Mouse (Mus musculus) G1E-ER4 (cell line): ENCODE measurements around the gene Slbp. TPM values are rescaled to one million over a fixed set of nuclear protein-coding genes. Genes with fewer than 3 reads are reported as not detected.

Experiments
- GATA1 ChIP-seq: IDR thresholded peaks from one replicate; pipeline ENCODE4 v1.8.0; 2012; ENCODE audit warnings: low read length, inconsistent platforms
- polyA plus RNA-seq: library from polyadenylated mRNA; stranded (reverse); fragments of >175 nt; gene quantifications from 2 replicates; pipeline ENCODE4 v1.2.3, GENCODE M21; 2012

Slbp gene
- polyA plus RNA-seq, 1 experiment, result 221 TPM

DNA sequence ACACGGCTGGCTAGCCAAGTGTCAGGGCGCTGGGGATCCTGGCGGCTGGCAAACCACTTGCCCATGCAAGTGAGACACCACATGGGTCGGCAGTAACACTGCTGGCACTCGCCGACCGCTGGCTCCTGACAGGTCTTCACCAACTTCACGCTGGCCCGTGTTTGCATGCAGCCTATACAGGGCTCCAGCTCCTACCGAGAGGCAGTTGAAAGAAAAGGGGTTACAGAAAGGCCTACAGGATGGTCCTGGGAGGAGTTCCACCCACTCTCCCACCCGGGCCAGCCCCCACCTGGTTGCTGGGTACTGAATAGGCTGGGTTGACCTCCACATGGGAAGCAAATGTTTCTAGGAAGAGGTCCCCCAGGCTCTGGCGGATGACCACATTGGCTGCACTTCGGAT is 2.0 kb upstream of the Slbp start:
- no peak for TF ChIP-seq GATA1

GRCm38 (mm10) chr5:33652783-33653173 is 404 bp upstream of the Slbp start:
- no peak for TF ChIP-seq GATA1

- no peak for TF ChIP-seq GATA1
Observed at GRCm38 (mm10) chr5:33651541-33651920, 843 bp downstream of the Slbp start.

DNA sequence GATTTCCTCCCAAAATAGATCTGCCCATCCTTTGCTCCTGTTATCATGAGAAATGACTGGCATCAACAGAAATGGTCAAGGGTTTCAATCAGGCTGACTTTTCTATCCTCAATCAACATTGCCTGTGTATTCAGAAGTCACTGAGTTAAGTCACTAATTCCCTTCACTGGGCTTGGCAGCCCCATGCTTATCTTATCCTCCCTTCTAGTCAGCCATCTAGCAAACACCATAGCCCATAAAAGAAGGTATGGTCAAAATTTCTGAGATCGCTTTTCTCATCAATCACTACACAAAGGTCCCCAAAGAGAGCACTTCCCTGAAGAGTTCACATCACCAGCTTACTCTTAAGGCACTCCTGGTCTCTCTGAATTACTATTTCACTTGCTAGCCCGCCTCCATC is 1.4 kb downstream of the Slbp start:
- no peak for TF ChIP-seq GATA1

- TF ChIP-seq GATA1, result no peak
Observed at GRCm38 (mm10) chr5:33640652-33641051, 11.7 kb downstream of the Slbp start.

- TF ChIP-seq GATA1, result no peak
Observed at GRCm38 (mm10) chr5:33638826-33639225, 13.5 kb downstream of the Slbp start.

GRCm38 (mm10) chr5:33637606-33638350 is 14.6 kb downstream of the Slbp start:
- TF ChIP-seq GATA1, result no peak

DNA sequence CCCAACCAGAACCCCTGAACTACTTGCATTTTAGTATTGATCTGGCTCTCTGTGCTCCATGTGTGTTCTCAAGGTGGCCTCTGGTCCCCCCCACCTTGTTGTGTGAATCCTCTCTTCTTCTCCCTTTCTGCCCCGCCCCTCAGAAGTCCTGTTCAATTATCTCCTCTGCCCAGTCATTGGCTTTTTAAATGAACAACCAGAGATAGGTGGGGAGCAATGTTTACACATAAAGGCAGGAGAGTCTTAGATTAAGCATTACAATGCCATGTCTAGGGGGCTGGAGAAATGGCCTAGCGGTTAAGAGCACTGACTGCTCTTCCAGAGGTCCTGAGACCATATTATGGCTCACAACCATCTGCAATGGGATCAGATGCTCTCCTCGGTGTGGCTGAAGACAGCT is 17.0 kb downstream of the Slbp start:
- TF ChIP-seq GATA1, result no peak

GRCm38 (mm10) chr5:33632526-33632925 is 19.8 kb downstream of the Slbp start:
- TF ChIP-seq GATA1, result no peak

DNA sequence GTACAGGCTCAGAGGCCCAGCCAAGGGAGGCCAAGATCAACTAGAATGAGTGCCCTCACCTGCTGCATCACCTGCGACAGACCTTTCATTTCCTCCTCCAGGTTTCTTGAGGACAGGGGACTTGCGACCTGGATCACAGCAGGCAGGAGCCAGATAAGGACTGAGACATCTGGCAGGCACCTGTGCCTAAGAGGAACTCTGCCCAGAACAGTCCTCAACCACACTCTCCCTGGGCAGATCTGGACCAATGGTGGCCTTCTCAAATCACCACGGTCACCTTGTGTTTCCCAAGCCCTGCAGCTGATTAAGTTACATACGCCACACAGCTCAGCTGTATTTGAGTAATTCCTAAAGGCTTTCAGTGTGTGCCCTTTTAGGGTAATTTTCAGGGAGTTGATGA is 21.8 kb downstream of the Slbp start:
- TF ChIP-seq GATA1, result no peak

DNA sequence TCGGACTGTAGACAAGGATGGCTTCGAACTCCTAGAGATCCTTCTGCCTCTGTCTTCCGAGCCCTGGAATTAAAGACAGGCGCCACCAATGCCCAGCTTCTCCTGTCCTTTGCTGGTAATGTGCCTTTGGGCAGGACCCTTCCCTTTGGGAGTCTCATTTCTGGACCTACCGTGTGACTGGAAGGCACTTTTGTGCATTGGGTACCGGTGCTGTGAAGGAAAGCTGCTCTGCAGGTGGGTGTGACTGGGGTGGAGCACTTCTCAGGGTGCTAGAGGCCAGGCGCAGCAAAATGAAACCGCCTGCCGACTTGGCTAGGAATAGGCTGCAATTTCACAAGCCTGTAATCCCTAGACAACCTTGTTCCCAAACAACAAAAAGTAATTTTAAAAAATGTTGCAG is 22.3 kb downstream of the Slbp start:
- TF ChIP-seq GATA1, result no peak

- TF ChIP-seq GATA1, result no peak
Observed at GRCm38 (mm10) chr5:33629301-33629987, 22.9 kb downstream of the Slbp start, which contains the start of the genes Fam53a and Gm9903. TSS of gene Fam53a (minus strand) at chr5:33629635. TSS of gene Gm9903 (plus strand) at chr5:33629925.

GRCm38 (mm10) chr5:33628820-33629300 is 23.5 kb downstream of the Slbp start:
- no peak for TF ChIP-seq GATA1

- TF ChIP-seq GATA1, result no peak
Observed at GRCm38 (mm10) chr5:33627968-33628367, 24.4 kb downstream of the Slbp start.

DNA sequence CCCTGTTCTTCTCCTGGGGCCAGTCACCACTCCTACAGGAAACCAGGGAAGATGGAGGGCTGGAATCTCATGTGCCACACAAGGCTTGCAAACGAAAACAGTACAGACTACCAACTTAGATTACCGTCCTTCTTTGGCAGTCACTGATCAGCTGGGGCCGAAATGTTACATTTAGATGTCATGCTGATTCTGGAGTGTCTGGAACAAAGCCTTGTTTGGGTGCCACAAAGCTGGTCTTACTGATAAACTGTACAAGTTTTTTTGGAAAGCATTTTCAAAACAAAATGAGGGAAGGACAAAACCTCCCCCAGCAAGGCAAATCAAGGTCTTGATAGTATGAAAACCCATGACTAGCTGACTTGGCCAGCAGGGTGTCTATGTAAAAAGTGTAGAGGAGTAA is 28.6 kb downstream of the Slbp start:
- no peak for TF ChIP-seq GATA1

- TF ChIP-seq GATA1, result no peak
Observed at GRCm38 (mm10) chr5:33622671-33623070, 29.7 kb downstream of the Slbp start.

DNA sequence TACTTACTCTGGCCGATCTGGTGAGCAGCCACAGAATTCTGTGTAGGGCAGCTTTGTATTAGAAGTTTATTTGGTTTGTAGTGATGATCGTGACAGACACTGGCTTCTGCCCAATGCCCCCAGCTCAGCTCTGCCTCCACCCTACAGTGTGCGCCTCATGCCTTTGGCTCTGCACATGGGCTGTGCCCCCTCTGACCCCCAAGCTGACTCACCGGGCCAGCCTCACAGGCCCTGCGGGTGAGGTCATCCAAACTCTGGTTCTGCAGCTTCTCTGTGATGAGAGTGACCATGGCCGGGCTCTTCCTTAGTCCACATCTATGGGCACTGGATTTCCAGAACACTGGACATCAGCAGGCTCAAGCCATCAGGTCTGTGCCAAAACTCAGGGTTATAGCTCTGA is 38.0 kb downstream of the Slbp start:
- TF ChIP-seq GATA1, result no peak
